Mouse (Mus musculus) embryonic fibroblast, embryonic 13.5 days (primary cell): ENCODE data around the gene Trmt10c. TPM values are rescaled to one million over a fixed set of nuclear protein-coding genes. Genes with fewer than 3 reads are reported as not detected.
"Not testable (repeated sequence)": the region's sequence is repeated elsewhere in the genome, so short reads cannot be mapped to it uniquely, and the experiment has no call there.

ENCODE experiments used
- H3K27ac ChIP-seq: 2 replicates; pipeline ENCODE4 v1.5.1; 2012; ENCODE audit warnings: low read length, control low read depth, inconsistent platforms; ENCODE audit not compliant: insufficient read depth
- H3K4me1 ChIP-seq: 2 replicates; pipeline ENCODE4 v1.6.1; 2011; ENCODE audit warnings: low read length; ENCODE audit not compliant: control insufficient read depth, insufficient read depth
- H3K4me3 ChIP-seq: 2 replicates; pipeline ENCODE4 v1.5.1; 2011; ENCODE audit warnings: mild to moderate bottlenecking, control low read depth, low read length; ENCODE audit not compliant: insufficient read depth
- CTCF ChIP-seq: IDR thresholded peaks from 2 replicates; pipeline ENCODE4 v1.5.1; 2011; ENCODE audit warnings: mild to moderate bottlenecking, control low read depth, low read length, moderate library complexity, borderline replicate concordance; ENCODE audit not compliant: insufficient read depth
- POLR2A ChIP-seq: IDR thresholded peaks from 2 replicates; pipeline ENCODE4 v1.6.1; 2011; ENCODE audit warnings: low read depth, mild to moderate bottlenecking, control low read depth, low read length, moderate library complexity
- polyA plus RNA-seq: library from polyadenylated mRNA; stranded (reverse); fragments of >200 nt; gene quantifications from 2 replicates; pipeline ENCODE4 v1.2.4, GENCODE M21; 2011; ENCODE audit warnings: low read depth; ENCODE audit not compliant: missing spikeins, insufficient read length

The Trmt10c gene
- 13.6 and 15.1 TPM in 2 replicates for polyA plus RNA-seq

DNA sequence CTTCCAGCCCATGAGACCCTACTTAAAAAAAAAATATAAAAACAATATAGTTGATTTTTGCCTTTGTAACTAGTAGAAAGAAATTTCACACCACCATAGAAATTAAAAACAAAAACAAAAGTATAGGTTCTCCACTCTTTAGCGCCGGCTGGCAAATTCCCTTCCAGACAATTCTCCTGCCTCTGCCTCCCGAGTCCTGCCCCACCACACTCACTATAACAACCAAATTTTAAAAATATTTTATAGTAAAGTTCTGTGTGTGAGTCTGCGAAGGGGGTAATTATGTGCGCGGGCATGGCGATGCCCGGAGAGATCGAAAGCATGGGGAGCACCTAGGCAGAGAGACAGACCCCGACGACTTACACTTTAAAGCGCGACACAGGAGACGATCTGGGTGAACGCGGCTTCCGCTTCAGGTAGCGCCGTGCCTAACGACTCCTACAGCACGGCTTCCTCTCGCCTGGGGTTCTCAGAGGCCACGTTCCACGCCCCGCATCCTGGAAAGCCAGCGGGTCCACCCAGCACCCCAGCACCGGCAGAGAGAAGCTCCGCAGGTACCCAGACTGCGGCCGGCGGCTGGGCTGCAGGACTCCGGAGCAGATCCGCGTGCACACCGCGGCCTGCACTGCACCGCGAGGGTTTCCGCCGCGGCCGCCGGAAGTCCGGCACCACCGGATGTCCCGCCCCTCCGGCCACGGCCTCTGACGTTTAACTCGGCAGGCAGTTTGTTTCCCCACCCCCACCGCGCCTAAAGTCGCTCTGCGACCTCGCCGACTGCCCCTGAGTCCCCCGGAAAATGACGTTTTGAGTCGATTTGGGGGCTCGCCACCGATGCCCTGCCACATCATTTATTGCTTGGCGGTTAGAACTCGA is at the start of gene Trmt10c:
Gene Trmt10c (minus strand): TSS at position 682 of the 873 bp plus-strand sequence.
- TF ChIP-seq POLR2A = peak; percentile 87
- no peak for TF ChIP-seq CTCF
- Histone ChIP-seq H3K4me3 (peak within 1 kb of the TSS; percentile 92), H3K27ac (peak within 1 kb of the TSS; percentile 80), H3K4me1 (peaks cover 3% of the 10 kb centered on the region; the same call in 1 of the 2 replicates)

DNA sequence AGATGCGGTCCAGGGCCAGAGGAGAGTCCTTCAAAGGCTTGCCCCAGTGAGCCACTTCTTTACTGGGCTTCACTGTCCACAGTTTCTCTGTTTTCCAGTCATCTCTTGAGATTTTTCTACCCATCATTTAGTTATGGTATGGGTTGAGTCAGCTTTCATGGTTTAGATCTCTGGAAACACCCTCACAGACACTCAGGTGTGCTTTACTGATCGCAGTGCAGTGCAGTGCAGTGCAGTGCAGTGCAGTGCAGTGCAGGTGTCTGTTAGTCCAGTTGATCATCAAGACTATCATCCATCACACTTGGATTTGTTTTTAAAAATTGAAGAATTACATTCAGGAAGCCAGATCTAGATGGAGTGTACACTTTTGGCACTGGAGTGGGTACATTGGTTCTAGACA is 48.7 kb upstream of the Trmt10c start:
- TF ChIP-seq POLR2A (no peak), CTCF (no peak)
- H3K4me1 ChIP-seq = no peaks in the 10 kb centered on the region
- H3K4me3 ChIP-seq = no peak overlapping the region
- no peak overlapping the region for H3K27ac ChIP-seq

DNA sequence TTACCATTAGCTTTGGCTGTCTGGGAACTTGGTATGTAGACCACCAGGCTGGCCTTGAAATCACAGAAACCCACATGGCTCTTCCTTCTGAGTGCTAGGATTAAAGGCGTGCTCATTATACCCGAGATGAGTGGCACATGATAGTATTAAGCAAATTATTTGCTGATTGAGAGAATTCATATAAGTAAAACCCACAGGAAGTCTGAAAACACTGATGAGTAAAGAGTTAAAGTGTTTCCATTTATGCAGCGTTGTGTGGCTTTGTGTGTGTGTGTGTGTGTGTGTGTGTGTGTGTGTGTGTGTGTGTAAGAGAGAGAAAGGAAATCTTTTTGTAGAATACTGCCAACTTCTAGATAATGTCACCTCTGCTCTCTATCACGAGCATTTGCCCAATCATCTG is 44.1 kb upstream of the Trmt10c start:
- Histone ChIP-seq H3K4me3 (no peak overlapping the region), H3K4me1 (no peaks in the 10 kb centered on the region), H3K27ac (no peak overlapping the region)
- TF ChIP-seq POLR2A (no peak), CTCF (no peak)

DNA sequence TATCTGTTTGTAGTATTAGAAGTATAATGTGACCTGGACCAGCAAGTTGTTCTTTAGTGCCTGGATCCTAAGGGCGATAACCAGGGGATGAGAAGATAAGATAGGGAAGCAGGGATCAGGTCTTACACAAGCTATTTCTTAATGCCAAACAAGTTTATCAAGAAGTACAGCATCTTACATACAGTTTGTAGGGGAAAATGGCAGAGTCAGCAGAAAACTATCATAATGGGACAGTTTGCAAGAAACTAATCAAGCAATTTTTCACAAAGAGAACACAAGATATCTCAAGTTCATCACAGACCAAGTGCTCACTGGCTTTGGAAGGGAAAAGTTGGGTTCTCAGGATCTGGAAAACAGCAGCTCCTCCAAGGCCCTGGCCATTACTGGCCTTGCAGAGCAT is 41.8 kb upstream of the Trmt10c start:
- Histone ChIP-seq H3K4me3 (no peak overlapping the region), H3K4me1 (no peaks in the 10 kb centered on the region), H3K27ac (no peak overlapping the region)
- TF ChIP-seq CTCF (no peak), POLR2A (no peak)

DNA sequence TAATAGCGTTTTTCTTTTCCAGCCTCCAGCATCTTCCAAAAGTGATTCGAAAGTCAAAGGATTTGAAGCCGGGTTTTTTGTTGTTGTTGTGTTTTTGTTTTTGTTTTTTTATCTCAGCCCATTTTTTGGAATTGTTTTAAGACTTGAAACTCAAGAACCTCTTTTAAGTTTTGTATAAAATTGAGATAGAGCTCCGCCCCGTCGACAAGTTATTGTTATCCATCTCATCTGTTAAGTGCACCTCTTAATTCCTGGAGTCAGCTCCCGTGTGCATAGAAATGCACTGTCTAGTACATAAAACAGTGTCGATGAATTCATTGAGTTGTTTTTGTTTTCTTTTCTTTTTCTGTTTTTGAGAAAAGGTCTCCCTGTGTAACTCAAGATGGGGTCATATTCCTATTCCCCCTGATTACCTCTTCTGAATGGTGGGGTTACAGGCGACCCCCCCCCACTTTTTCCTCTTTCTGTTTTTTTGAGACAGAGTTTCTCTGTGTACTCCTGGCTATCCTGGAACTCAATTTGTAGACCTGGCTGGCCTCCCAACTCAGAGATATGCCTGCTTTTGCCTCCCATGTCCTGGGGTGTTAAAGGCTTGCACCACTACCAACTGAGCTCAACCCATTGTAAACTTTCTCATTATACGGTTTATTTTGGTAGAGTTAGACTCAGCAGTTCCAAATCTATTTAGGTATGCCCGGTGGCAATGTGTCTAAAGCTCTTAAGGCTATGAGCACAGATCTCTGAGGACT is 38.7 kb upstream of the Trmt10c start:
- Histone ChIP-seq H3K4me3 (peak overlapping the region; percentile 92), H3K4me1 (no peaks in the 10 kb centered on the region), H3K27ac (no peak overlapping the region)
- TF ChIP-seq CTCF (no peak), POLR2A (no peak)

DNA sequence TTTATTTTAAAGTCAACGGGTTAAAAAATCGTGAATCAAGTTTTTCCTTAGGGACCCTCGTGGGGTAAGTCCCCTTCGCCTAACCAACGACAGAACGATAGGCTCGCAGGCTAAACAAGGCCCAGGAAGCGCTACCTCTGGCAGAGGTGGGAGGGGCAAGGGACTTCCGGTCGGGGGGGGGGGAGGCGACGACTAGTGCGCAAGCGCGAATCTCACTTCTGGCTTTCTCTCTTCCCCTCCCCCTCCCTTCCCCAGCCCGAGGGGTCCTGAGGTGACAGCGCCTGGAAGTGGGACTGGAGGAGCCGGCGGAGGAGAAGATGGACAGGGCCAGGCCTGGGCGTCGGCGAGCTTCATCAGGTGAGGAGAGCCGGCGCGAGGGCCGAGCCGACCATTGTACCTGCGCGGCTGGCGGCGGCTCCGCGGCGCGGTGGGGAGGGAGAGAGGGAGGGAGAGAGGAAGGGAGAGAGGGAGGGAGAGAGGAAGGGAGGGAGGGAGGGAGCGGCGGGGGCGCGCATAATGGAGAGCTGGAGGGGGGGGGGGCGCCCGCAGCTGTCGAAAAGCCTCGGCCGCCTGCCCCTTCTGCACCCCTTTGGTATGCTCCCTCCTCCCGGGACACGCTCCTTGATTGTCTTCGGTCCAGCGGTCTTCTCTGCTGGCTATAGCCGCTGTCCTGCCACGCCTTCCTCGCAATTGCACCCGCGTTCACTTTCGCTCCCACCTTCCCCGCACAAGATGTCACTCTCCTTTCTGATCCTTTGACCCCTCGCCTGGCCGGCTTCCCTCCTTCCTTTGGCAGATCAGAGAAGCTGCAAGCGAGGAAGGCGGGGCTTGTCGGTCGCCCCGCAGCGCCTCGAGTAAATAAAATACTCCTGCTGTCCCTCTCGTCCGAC is 37.8 kb upstream of the Trmt10c start:
- Histone ChIP-seq H3K4me3 (peak overlapping the region; percentile 92), H3K4me1 (no peaks in the 10 kb centered on the region), H3K27ac (peak overlapping the region; percentile 28)
- TF ChIP-seq POLR2A = peak; percentile 73
- TF ChIP-seq CTCF = no peak

DNA sequence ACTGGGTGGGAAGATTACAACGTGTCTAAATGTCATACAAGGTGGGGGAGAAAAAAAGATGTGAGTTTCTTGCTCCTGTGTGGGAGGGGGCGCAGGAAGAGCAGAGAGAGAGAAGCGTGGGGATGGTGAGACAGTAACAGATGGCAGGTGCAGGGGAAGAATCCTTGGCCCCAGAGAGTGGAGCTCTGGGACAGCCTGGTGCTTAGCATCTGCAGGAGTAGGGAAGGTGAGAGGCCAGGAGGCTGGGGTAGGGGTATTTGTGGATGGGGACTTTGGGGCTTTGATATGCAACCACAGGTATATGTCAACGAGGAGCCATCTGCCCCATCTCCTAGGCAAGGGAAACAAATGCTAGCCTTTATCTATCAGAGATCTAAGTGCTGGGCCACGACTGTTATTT is 36.9 kb upstream of the Trmt10c start:
- no peak overlapping the region for H3K27ac ChIP-seq
- TF ChIP-seq CTCF (no peak), POLR2A (no peak)
- no peaks in the 10 kb centered on the region for H3K4me1 ChIP-seq
- no peak overlapping the region for H3K4me3 ChIP-seq

DNA sequence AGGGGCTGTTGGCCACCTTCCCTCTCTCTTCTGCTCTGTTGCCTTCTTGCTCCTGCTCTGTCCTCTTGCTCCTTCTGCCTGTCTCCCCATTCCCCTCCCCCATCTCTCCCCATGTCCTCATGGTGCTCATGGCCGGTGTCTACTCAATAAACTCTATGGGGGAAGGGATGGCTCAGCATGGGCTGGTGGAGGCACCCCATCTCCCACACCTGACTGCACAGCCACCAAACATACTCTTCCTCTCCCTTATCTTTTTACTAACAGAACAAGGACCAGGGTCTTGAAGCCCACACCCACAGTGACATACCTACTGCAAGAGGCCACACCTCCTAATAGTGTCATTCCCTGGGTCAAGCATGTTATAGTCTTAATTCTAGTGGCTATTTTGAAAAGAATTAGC is 36.5 kb upstream of the Trmt10c start:
- Histone ChIP-seq H3K4me3 (no peak overlapping the region), H3K27ac (no peak overlapping the region), H3K4me1 (no peaks in the 10 kb centered on the region)
- TF ChIP-seq POLR2A (no peak), CTCF (no peak)

DNA sequence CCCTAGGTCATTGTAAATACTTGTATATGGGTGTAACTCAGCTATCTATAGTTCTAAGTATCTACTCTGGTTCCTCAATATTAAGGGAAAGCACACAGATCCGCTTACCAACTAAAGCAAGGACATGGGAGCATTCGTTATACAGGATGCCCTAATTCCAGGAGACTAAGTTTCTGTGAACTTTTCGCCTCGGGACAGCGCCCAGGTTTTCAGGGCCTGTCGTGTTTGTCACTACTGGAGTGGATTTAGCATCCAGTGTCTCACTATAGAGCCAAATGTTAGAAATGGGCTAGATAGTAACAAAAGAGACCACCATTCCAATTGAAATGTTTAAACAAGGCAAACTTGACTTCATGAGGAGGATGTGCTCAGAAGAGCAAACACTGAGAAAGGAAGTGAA is 35.5 kb upstream of the Trmt10c start:
- not testable (repeated sequence) for H3K27ac ChIP-seq, H3K4me1 ChIP-seq, H3K4me3 ChIP-seq
